Mouse (Mus musculus) common myeloid progenitor, adult 5-6 weeks (primary cell): ENCODE measurements at regions not wholly inside any gene's neighbourhood (a gene's known extent, or its start where the extent isn't known, plus 50 kb on each side); places are given as distances from the start of the nearest gene placed in this dataset.

Experiments
- ATAC-seq: replicated peaks from 2 replicates; pipeline ENCODE4 v1.8.0; 2016; ENCODE audit warnings: low read depth, mild to moderate bottlenecking, moderate TSS enrichment, inconsistent platforms; ENCODE audit not compliant: poor library complexity, severe bottlenecking

DNA sequence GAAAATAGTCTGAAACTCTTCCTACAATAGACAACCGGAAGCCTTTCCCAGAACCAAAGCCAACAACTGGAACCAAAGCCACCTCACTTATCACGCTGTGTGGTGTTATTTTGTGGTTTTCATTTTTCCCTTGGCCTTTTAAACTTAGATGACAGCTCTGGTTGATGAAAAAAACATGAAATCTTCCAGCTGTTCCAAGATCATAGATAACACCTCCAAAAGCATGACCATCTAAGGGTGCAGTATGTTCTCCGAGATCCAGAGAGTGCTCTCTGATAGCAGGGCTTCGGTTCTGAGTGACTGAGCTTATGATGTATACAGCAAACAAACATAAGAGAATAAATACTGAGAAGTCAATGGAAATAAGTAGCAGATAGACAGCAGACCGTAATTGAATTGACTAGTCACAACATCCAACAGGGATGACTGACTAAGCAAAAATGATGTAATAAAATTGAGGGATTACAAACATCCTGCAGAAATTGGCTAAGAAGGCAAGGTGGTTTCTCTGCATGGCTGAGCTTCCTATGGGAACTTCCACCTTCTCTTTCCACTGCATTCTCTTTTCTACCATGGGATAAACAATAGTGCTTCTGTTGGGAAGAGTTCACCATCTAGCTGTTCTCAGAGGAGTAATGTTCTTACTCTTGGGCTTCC lies 74.8 kb upstream of the Akirin2 start:
- no peak for ATAC-seq

DNA sequence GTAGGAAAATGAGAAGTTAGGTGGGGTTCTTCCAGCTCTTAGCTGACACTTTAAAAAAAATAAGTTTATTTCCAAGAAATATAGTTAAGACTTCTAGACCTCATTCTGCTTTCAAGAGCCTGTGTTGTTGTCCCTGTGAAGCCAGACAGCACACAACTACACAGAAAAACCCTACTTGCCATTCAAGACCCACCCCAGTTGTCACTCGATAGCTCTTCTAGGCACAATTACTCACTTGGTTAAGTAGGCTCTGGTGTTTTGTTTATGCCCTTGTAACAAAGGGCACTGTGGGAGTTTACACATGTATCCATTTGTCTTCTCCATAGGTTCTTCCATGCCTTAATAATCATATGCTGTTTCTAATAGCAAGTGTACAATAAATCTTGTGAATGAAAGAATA lies 66.5 kb upstream of the Akirin2 start:
- ATAC-seq: no peak

DNA sequence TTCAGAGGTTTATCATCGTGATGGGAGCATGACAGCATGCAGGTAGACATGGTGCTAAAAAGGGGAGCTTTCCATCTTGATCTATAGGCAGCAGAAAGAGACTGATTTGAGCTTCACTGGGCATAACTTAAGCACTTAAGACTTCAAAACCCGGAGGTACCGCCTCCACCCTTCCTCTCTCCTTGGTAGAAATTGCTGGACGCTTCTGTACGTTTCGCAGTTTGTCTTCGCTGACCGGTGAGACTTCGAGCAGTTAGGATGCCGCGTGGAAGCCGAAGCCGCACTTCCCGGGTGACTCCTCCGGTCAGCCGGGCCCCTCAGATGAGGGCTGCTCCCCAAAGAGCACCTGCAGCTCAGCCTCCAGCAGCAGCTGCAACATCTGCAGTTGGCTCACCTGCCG lies 65.2 kb upstream of the Akirin2 start:
- peak; percentile 79 for ATAC-seq

DNA sequence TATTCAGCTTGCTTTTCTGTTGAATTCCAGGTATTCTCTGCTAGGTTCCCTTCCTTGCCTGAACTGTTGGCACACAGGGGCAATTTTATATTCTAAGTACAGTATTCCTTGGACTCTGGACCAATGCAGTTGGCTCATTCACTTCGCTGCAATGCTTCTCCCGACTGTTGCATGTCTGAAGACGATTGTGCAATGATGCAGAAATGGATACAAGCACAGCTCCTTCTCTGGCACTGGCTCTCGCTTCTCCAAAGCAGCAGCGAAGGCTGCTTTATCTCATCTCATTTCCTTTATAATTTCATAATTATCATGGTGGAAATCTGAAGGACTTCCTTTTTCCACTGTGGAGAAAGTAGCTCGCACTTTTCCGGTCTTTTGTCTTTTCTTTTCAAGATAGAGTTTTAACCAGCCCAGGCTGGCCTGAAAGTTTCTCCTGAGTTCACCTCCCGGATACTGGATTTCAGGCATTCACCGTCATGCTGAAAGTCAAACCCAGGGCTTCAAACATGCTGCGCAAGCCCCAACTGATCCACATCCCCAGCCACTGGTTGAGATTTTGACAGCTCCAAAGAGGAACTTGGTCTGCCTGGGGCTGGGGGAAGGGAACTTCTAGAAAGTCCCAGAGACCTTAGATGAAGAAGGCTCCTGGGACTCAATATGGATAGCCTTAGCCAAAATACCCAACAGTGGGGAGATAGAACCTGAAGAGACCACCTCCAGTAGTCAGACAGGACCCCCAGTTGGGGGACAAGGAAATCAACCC lies 55.6 kb upstream of the Akirin2 start:
- peak; percentile 94 for ATAC-seq

DNA sequence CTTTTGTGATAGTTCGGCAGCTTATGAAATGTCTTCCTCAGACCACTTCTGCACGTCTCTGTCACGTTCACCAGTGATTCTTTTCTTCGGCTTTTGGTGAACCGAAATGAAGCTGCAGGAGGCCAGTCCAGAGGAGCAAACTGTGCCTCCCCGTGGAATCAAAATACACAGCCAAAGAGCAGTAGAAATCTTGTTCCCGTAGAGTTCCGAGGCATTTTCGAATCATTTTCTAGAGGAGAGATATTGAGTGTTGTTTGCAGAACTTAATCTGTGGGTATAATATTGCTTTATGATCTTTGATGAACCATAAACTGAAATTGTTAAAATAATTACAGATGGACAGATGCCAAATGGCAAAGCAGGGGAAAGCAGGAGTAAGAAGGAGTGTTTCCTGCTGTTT lies 52.4 kb upstream of the Akirin2 start:
- ATAC-seq: no peak

DNA sequence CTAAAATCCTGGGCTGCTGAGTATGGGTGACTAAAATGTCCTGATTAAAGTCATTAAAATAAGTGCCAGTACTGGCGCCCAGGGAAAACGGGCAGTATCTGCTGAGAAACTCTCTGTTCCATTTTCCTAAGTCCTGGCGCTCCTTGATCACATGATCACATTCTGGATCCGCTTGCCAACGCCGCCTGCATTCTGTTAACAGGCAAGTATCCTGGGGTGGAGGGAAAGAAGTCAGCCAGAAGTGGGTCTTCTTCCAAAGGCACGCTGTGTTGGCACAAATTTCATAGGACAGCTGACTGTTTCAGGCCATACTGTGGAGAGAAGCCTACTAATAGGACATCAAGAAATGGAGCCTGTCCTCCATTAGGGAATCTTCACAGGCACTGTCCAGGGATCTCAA lies 52.0 kb upstream of the Akirin2 start:
- no peak for ATAC-seq

DNA sequence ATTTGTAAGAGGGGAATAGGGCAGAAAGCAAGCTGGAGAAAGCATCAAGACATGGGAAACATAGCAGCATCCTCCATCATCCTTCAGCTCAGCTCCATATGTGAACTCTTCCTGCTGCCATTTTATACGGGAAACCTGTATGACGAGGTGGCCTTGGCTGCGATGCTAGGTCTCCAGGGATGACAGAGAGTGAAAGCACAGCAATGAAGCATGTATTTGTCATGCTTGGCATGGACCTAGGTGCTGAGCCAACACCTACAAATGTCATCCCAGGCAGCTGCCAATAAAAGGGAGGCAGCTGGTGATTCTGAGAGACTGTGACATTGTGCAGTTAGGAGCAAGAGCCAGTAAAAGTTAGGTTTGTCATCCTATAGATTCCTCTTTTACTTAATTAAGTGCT lies 51.0 kb upstream of the Akirin2 start:
- no peak for ATAC-seq
